Mouse (Mus musculus) thymus, adult 2 months (tissue): ENCODE data around the gene Gm3285. TPM values are rescaled to one million over a fixed set of nuclear protein-coding genes. Genes with fewer than 3 reads are reported as not detected.

Source experiments
- DNase-seq: peaks from one replicate; pipeline ENCODE4 v3.0.0; 2021
- H3K27ac ChIP-seq: fragments of 200-500 bp; 2 replicates; pipeline ENCODE4 v1.5.1; 2012; ENCODE audit warnings: low read length, control low read depth; ENCODE audit not compliant: control insufficient read depth, insufficient read depth
- H3K27me3 ChIP-seq: fragments of 200-500 bp; 2 replicates; pipeline ENCODE4 v1.6.1; 2012; ENCODE audit warnings: mild to moderate bottlenecking, low read length, moderate library complexity, mixed read lengths; ENCODE audit not compliant: control insufficient read depth, insufficient read depth
- H3K36me3 ChIP-seq: fragments of 200-500 bp; 2 replicates; pipeline ENCODE4 v1.6.1; 2012; ENCODE audit warnings: mild to moderate bottlenecking, low read length, moderate library complexity; ENCODE audit not compliant: control insufficient read depth, insufficient read depth
- H3K4me1 ChIP-seq: fragments of 200-500 bp; replicated peaks from 2 replicates; pipeline ENCODE4 v1.6.1; 2012; ENCODE audit warnings: low read length; ENCODE audit not compliant: control insufficient read depth, insufficient read depth
- H3K4me3 ChIP-seq: fragments of 200-500 bp; 2 replicates; pipeline ENCODE4 v1.5.1; 2012; ENCODE audit warnings: mild to moderate bottlenecking, low read length, control low read depth, moderate library complexity; ENCODE audit not compliant: control insufficient read depth, insufficient read depth
- CTCF ChIP-seq: fragments of 200-500 bp; IDR thresholded peaks from 2 replicates; pipeline ENCODE4 v1.5.1; 2012; ENCODE audit warnings: mild to moderate bottlenecking, control low read depth, low read length, moderate library complexity, borderline replicate concordance; ENCODE audit not compliant: control insufficient read depth, poor library complexity, insufficient read depth; ENCODE audit errors: extremely low read depth
- POLR2A ChIP-seq: fragments of 200-500 bp; IDR thresholded peaks from 2 replicates; pipeline ENCODE4 v1.6.1; 2012; ENCODE audit warnings: mild to moderate bottlenecking, low read length, control low read depth, moderate library complexity; ENCODE audit not compliant: control insufficient read depth, poor library complexity, insufficient read depth; ENCODE audit errors: extremely low read depth
- WGBS: fragments of 180-500 bp; shearing (Covaris S2); methylation state at CpG from one replicate; pipeline ENCODE4 v1.1.7; 2018; 5-methylcytosine and 5-hydroxymethylcytosine counted together
- polyA plus RNA-seq: library from polyadenylated mRNA; depleted of rRNA; stranded (reverse); fragments of >200 nt; gene quantifications from 2 replicates; pipeline ENCODE4 v1.2.3, GENCODE M21; 2012; rRNA removed

Gene Gm3285
- polyA plus RNA-seq, 1 experiment: 0.27 TPM

DNA sequence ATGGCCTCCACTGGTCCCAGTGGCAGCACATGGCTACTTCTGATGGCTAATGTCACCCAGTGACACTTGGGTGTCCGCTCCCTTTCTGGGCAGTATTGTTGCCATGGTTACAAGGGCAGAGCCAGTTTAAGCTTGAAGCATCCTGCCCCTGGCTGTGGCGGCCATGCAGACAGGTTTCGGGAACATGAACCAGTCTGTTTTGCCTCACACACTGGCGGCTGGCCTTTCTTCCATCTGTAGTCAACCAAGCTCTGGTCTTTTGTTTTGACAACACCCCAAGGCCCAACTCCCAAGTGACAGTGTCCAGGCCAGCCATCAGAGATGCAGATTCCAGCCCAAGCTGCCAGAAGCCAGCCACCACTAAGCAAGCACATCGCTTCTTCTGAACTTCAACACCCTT, 33.8 kb downstream of the Gm3285 start:
- Histone ChIP-seq H3K36me3 (no peaks in the 10 kb centered on the region), H3K4me1 (no peaks in the 10 kb centered on the region), H3K4me3 (no peak overlapping the region), H3K27ac (no peak overlapping the region), H3K27me3 (no peaks in the 10 kb centered on the region; the same call in 1 of the 2 replicates)
- no peak for DNase-seq
- TF ChIP-seq POLR2A: no peak
- no peak for TF ChIP-seq CTCF
- WGBS: 90% methylated on average over 5 of the region's 5 CpGs

DNA sequence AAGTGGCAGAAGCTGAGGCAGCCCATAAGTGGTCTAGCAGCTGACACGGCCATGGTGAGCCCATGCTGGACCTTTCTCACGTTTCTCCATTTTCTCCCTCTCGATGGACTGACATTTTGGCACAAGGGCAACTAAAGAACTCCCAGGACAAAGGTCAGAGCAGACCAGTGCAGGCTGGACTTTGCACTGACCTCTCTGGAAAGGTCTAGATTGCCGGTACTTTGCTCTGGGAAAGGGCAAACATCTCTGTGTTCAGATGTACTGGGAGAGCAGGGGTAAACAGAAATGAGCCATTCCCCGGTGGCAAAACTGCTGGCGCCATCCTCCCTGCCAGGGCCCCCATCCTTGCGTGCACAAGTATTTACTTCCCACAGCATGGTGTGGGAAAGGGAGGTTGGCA, 38.4 kb downstream of the Gm3285 start:
- 68% methylated on average over 7 of the region's 7 CpGs for WGBS
- no peak overlapping the region for H3K27ac ChIP-seq
- H3K4me1 ChIP-seq: peaks cover 13% of the 10 kb centered on the region
- H3K36me3 ChIP-seq: no peaks in the 10 kb centered on the region
- H3K4me3 ChIP-seq: no peak overlapping the region
- no peak for TF ChIP-seq CTCF
- no peak for TF ChIP-seq POLR2A
- H3K27me3 ChIP-seq: peaks cover 4% of the 10 kb centered on the region
- no peak for DNase-seq

GRCm38 (mm10) chr10:77900903-77901818, 39.4 kb downstream of the Gm3285 start:
- no peak for TF ChIP-seq POLR2A
- TF ChIP-seq CTCF: no peak
- Histone ChIP-seq H3K27me3 (peaks cover 4% of the 10 kb centered on the region), H3K36me3 (no peaks in the 10 kb centered on the region), H3K4me3 (no peak overlapping the region), H3K4me1 (peaks cover 13% of the 10 kb centered on the region), H3K27ac (no peak overlapping the region)
- WGBS: 93% methylated on average over 27 of the region's 27 CpGs
- DNase-seq: no peak

- H3K4me3 ChIP-seq: peak overlapping the region; percentile 9
- H3K4me1 ChIP-seq: peaks cover 13% of the 10 kb centered on the region
- H3K36me3 ChIP-seq: no peaks in the 10 kb centered on the region
- no peak for TF ChIP-seq POLR2A
- no peak for TF ChIP-seq CTCF
- 10% methylated on average over 14 of the region's 14 CpGs for WGBS
- H3K27me3 ChIP-seq: peaks cover 4% of the 10 kb centered on the region
- H3K27ac ChIP-seq: no peak overlapping the region
- no peak for DNase-seq
Measured at GRCm38 (mm10) chr10:77901871-77902210, 40.1 kb downstream of the Gm3285 start.

DNA sequence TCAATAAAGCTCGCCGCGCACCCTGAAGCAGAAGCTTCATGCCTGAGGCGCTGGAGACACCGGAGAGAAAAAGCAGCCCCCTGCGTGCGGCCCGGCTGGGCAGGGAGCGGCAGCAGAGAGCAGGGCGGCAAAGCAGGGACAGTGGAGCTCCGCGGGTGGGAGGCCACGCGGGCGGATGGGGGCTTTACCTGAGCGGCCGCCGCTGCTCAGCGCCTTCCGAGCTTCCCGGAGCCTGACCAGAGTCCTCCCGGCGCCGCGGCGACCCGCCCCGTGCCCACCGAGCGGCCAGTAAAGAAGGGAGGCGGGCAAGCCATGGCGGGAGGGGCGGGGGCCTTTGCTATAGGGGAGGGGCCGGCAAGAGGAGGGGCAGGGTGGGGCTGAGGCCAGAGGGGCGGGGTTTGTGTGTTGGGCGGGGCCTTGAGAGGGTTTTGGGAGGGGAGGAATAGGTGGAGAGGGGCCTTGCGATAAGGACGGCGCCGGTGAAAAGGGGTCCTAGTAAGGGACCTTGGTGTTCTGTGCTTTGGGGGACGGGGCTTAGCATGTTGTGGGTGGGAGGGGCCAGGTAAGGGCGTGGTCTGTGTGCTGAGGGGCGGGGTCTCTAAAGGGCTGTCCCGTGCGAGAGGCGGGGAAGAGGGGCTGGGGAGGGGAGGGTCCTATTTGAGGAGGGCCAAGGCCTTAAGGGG, 40.6 kb downstream of the Gm3285 start, which contains the start of gene Lrrc3:
Gene Lrrc3 (minus strand): TSS at position 326 of the 683 bp plus-strand sequence.
- peaks cover 4% of the 10 kb centered on the region for H3K27me3 ChIP-seq
- no peak for TF ChIP-seq POLR2A
- TF ChIP-seq CTCF: no peak
- no peaks in the 10 kb centered on the region for H3K36me3 ChIP-seq
- DNase-seq: peak; percentile 16
- no peak within 1 kb of the TSS for H3K27ac ChIP-seq
- 2% methylated on average over 46 of the region's 46 CpGs for WGBS
- H3K4me3 ChIP-seq: peak within 1 kb of the TSS; percentile 9
- H3K4me1 ChIP-seq: peaks cover 13% of the 10 kb centered on the region

DNA sequence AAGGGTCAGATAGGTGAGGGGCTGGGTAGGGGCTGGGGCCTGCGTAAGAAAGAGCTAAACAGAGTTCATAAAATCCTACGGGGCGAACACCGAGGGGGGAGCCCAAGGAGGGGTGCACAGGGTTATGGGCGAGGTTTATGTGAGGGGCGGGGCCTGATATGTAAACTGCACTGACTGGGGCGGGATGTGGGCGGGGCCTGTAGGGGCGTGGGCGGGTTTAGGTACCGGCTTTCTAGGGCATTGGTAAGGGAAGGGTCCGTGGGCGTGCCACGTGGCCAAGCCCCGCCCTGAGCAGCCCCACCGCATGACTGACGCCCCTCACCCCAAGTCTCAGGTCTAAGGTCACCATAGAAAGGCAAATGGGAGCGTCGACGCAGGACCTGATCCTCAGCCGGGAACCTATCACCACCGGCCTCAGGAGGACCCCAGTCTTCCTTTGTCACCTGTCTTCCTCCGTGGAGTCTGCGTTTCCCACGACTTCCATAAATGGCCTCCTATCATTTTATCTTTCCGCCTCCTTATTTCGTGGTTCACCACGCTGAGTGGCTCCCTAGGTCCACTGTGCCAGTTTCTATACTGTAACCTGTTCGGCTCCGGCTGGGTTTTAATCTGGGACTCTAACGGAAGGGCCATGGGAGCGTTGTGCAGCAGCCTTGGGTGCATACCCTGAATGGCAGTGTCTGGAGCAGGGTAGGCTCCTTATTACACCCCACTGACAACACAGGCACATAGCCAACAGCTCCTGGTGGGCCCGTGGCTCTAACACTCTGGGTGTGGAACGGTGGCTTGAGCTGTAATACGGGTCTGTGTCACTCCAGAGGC, 41.3 kb downstream of the Gm3285 start:
- Histone ChIP-seq H3K4me1 (peaks cover 13% of the 10 kb centered on the region), H3K27ac (no peak overlapping the region), H3K4me3 (no peak overlapping the region), H3K27me3 (peaks cover 4% of the 10 kb centered on the region), H3K36me3 (no peaks in the 10 kb centered on the region)
- DNase-seq: peak; percentile 5
- 8% methylated on average over 35 of the region's 35 CpGs for WGBS
- TF ChIP-seq CTCF: no peak

Other genes starting within 250 kb of the Gm3285 start
- 52.0 and 52.6 TPM in 2 replicates for gene Ube2g2, start 239.7 kb upstream of the Gm3285 start, polyA plus RNA-seq
- 0.97 and 1.3 TPM in 2 replicates for gene Tspear, start 175.4 kb upstream of the Gm3285 start, polyA plus RNA-seq
- gene Gm19402, start 171.2 kb upstream of the Gm3285 start, polyA plus RNA-seq: not detected in 2 replicates
- not detected in 2 replicates for gene Gm9508, start 164.7 kb upstream of the Gm3285 start, polyA plus RNA-seq
- not detected in 2 replicates for gene Gm10272, start 155.3 kb upstream of the Gm3285 start, polyA plus RNA-seq
- not detected in 2 replicates for gene Gm10024, start 150.5 kb upstream of the Gm3285 start, polyA plus RNA-seq
- gene Gm10142, start 146.2 kb upstream of the Gm3285 start, polyA plus RNA-seq: not detected in 2 replicates
- gene Krtap12-1, start 141.4 kb upstream of the Gm3285 start, polyA plus RNA-seq: 0.23 TPM in 1 of 2 replicates, not detected in the other
- gene Gm10100, start 135.5 kb upstream of the Gm3285 start, polyA plus RNA-seq: not detected in 2 replicates
- not detected in 2 replicates for gene Gm18596, start 119.3 kb upstream of the Gm3285 start, polyA plus RNA-seq
- not detected in 2 replicates for gene Gm9736, start 110.6 kb upstream of the Gm3285 start, polyA plus RNA-seq
- gene Gm3233, start 102.3 kb upstream of the Gm3285 start, polyA plus RNA-seq: not detected in 2 replicates
- not detected in 2 replicates for gene Gm3238, start 90.7 kb upstream of the Gm3285 start, polyA plus RNA-seq
- not detected in 2 replicates for gene Gm7138, start 85.0 kb upstream of the Gm3285 start, polyA plus RNA-seq
- gene Gm3250, start 79.4 kb upstream of the Gm3285 start, polyA plus RNA-seq: not detected in 2 replicates
- not detected in 2 replicates for gene Gm7137, start 73.8 kb upstream of the Gm3285 start, polyA plus RNA-seq
- not detected in 2 replicates for gene Gm9639, start 66.9 kb upstream of the Gm3285 start, polyA plus RNA-seq
- gene Gm19668, start 62.8 kb upstream of the Gm3285 start, polyA plus RNA-seq: not detected in 2 replicates
- gene Gm9507, start 50.1 kb upstream of the Gm3285 start, polyA plus RNA-seq: not detected in 2 replicates
- gene Gm2696, start 47.3 kb upstream of the Gm3285 start, polyA plus RNA-seq: not detected in 2 replicates
- not detected in 2 replicates for gene Krtap10-4, start 34.9 kb upstream of the Gm3285 start, polyA plus RNA-seq
- 0.12 TPM in 1 of 2 replicates, not detected in the other for gene Krtap10-10, start 26.0 kb upstream of the Gm3285 start, polyA plus RNA-seq
- gene Gm36176, start 15.2 kb upstream of the Gm3285 start, polyA plus RNA-seq: 0.36 TPM in 1 of 2 replicates, not detected in the other
- gene Gm10318, start 9.1 kb upstream of the Gm3285 start, polyA plus RNA-seq: not detected in 2 replicates
- gene Lrrc3, start 40.6 kb downstream of the Gm3285 start, polyA plus RNA-seq: 1.1 and 1.9 TPM in 2 replicates
- 16.4 and 21.0 TPM in 2 replicates for gene Trpm2, start 108.6 kb downstream of the Gm3285 start, polyA plus RNA-seq
- 39.0 and 49.5 TPM in 2 replicates for gene 1810043G02Rik, start 116.5 kb downstream of the Gm3285 start, polyA plus RNA-seq
- 81.2 and 93.7 TPM in 2 replicates for gene Pfkl, start 148.1 kb downstream of the Gm3285 start, polyA plus RNA-seq
- gene Dnmt3l, start 180.0 kb downstream of the Gm3285 start, polyA plus RNA-seq: 0.93 and 1.8 TPM in 2 replicates
- 84.0 and 93.7 TPM in 2 replicates for gene Aire, start 181.6 kb downstream of the Gm3285 start, polyA plus RNA-seq
- gene Icosl, start 207.3 kb downstream of the Gm3285 start, polyA plus RNA-seq: 23.1 and 26.5 TPM in 2 replicates